Mouse (Mus musculus): Measurements from ENCODE around the gene Atp8b5. TPM values are rescaled to one million over a fixed set of nuclear protein-coding genes. Genes with fewer than 3 reads are reported as not detected.

The Atp8b5 gene
- total RNA-seq, 2 experiments from 2014 or later, result 0.15 to 0.34 TPM

- intact Hi-C loops (cut with DNase I), result no loop called here
- no peak for DNase-seq (ENCODE audit: extremely low spot score in 1 of 2, low spot score in 2 of 2)
Observed at GRCm38 (mm10) chr4:43294001-43294400, 27.0 kb downstream of the Atp8b5 start.

GRCm38 (mm10) chr4:43309696-43310338 lies 42.9 kb downstream of the Atp8b5 start:
- DNase-seq (ENCODE audit: extremely low spot score in 1 of 2, low spot score in 2 of 2), result no peak
- intact Hi-C loops (cut with DNase I), result no loop called here

GRCm38 (mm10) chr4:43321536-43321935 lies 54.6 kb downstream of the Atp8b5 start:
- intact Hi-C loops (cut with DNase I), result no loop called here
- no peak for DNase-seq (ENCODE audit: extremely low spot score in 1 of 2, low spot score in 2 of 2)

GRCm38 (mm10) chr4:43322336-43322735 lies 55.4 kb downstream of the Atp8b5 start:
- no peak for DNase-seq (ENCODE audit: extremely low spot score in 1 of 2, low spot score in 2 of 2)
- intact Hi-C loops (cut with DNase I), result no loop called here

- no peak for DNase-seq (ENCODE audit: extremely low spot score in 1 of 2, low spot score in 2 of 2)
- intact Hi-C loops (cut with DNase I), result no loop called here
Observed at GRCm38 (mm10) chr4:43327118-43327517, 60.2 kb downstream of the Atp8b5 start.

- intact Hi-C loops (cut with DNase I), result no loop called here
- DNase-seq (ENCODE audit: extremely low spot score in 1 of 2, low spot score in 2 of 2), result no peak
Observed at GRCm38 (mm10) chr4:43334771-43335170, 67.8 kb downstream of the Atp8b5 start.

GRCm38 (mm10) chr4:43336176-43336575 lies 69.2 kb downstream of the Atp8b5 start:
- no peak for DNase-seq (ENCODE audit: extremely low spot score in 1 of 2, low spot score in 2 of 2)
- intact Hi-C loops (cut with DNase I), result no loop called here

- intact Hi-C loops (cut with DNase I), result no loop called here
Observed at GRCm38 (mm10) chr4:43340096-43340804, 73.3 kb downstream of the Atp8b5 start.

GRCm38 (mm10) chr4:43341276-43341891 lies 74.4 kb downstream of the Atp8b5 start:
- DNase-seq (ENCODE audit: extremely low spot score in 1 of 2, low spot score in 2 of 2), result no peak
- intact Hi-C loops (cut with DNase I), result no loop called here

More at GRCm38 (mm10) chr4:43340096-43340804, 73.3 kb downstream of the Atp8b5 start:
- no peak for DNase-seq (ENCODE audit: extremely low spot score in 1 of 2, low spot score in 2 of 2)

GRCm38 (mm10) chr4:43342443-43342842 lies 75.5 kb downstream of the Atp8b5 start:
- intact Hi-C loops (cut with DNase I), result no loop called here
- DNase-seq (ENCODE audit: extremely low spot score in 1 of 2, low spot score in 2 of 2), result no peak

- DNase-seq (ENCODE audit: extremely low spot score in 1 of 2, low spot score in 2 of 2), result no peak
- intact Hi-C loops (cut with DNase I), result no loop called here
Observed at GRCm38 (mm10) chr4:43344932-43345331, 78.0 kb downstream of the Atp8b5 start.

GRCm38 (mm10) chr4:43349206-43349605 lies 82.2 kb downstream of the Atp8b5 start:
- intact Hi-C loops (cut with DNase I), result no loop called here
- no peak for DNase-seq (ENCODE audit: extremely low spot score in 1 of 2, low spot score in 2 of 2)

- intact Hi-C loops (cut with DNase I), result no loop called here
- no peak for DNase-seq (ENCODE audit: extremely low spot score in 1 of 2, low spot score in 2 of 2)
Observed at GRCm38 (mm10) chr4:43350038-43350560, 83.1 kb downstream of the Atp8b5 start.

- intact Hi-C loops (cut with DNase I), result no loop called here
- DNase-seq (ENCODE audit: extremely low spot score in 1 of 2, low spot score in 2 of 2), result no peak
Observed at GRCm38 (mm10) chr4:43353662-43354061, 86.7 kb downstream of the Atp8b5 start.

- DNase-seq (ENCODE audit: extremely low spot score in 1 of 2, low spot score in 2 of 2), result no peak
- intact Hi-C loops (cut with DNase I), result no loop called here
Observed at GRCm38 (mm10) chr4:43364914-43365560, 98.1 kb downstream of the Atp8b5 start.

GRCm38 (mm10) chr4:43367295-43367694 lies 100.3 kb downstream of the Atp8b5 start:
- intact Hi-C loops (cut with DNase I), result no loop called here
- no peak for DNase-seq (ENCODE audit: extremely low spot score in 1 of 2, low spot score in 2 of 2)

- intact Hi-C loops (cut with DNase I), result no loop called here
- DNase-seq (ENCODE audit: extremely low spot score in 1 of 2, low spot score in 2 of 2), result no peak
Observed at GRCm38 (mm10) chr4:43367787-43368186, 100.8 kb downstream of the Atp8b5 start.

- intact Hi-C loops (cut with DNase I), result no loop called here
- DNase-seq (ENCODE audit: extremely low spot score in 1 of 2, low spot score in 2 of 2), result no peak
Observed at GRCm38 (mm10) chr4:43371406-43371805, 104.4 kb downstream of the Atp8b5 start.

GRCm38 (mm10) chr4:43372155-43372554 lies 105.2 kb downstream of the Atp8b5 start:
- intact Hi-C loops (cut with DNase I), result no loop called here
- DNase-seq (ENCODE audit: extremely low spot score in 1 of 2, low spot score in 2 of 2), result no peak

All from left cerebral cortex, postnatal 10 days (tissue).